In the genomic region with DNA sequence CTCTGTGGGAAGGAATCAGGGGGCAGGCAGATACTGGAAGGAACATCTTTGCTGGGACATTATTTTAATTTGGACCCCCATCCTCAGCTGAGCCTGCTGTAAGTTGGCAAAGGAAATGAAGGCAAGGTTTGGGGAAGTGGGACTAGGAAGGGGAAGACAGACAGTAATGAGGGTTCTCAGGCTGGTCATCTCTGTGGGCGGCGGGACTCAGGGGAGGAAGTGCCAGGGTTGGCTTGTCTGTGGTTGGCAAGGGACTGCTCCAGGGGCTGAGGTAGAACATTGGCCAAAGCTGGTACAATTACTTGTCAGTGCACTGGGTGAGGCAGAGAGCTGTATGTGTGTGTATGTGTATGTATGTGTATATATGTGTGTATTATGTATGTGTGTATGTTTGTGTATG, we compare ENCODE assay signal across 15 mouse cellular contexts.
A peak's percentile ranks its signal among the peaks of the same experiment; 100 is the strongest.
DNase-seq lines count a peak whose midpoint lies in the region; ATAC-seq and TF ChIP-seq lines count a peak whose summit lies in the region.
"Had no signal": no experiment of that assay in that cellular context is flagged by ENCODE, and none has a peak within 500 bp of the region (broad histone marks: within the 10 kb centered on the region; RNA-seq: fewer than 3 reads in every experiment).

No protein-coding gene starts in this region.

- ATAC-seq in common myeloid progenitor, adult 5-6 weeks (replicated peaks; ENCODE audit: low read depth, poor library complexity, severe bottlenecking): peak; percentile 95
- no peak for ATAC-seq in forebrain, embryonic 15.5 days (replicated peaks)
- ATAC-seq: forebrain, embryonic 14.5 days had no signal

- H3K36me3 ChIP-seq in kidney, adult 2 months (ENCODE audit: control insufficient read depth, insufficient read depth, low read length): no peaks in the 10 kb centered on the region
- H3K36me3 ChIP-seq in macrophage (ENCODE audit: inconsistent target): no peaks in the 10 kb centered on the region
- no peaks in the 10 kb centered on the region for H3K36me3 ChIP-seq in forebrain, embryonic 15.5 days
- H3K36me3 ChIP-seq: embryonic facial prominence, embryonic 10.5 days; hindbrain, embryonic 10.5 days; liver, embryonic 13.5 days; neural tube, embryonic 13.5 days had no signal

- H3K27ac ChIP-seq in kidney, adult 2 months (ENCODE audit: insufficient read depth, low read depth, low read length): no peak overlapping the region
- peak overlapping the region; percentile 17; the same call in 1 of the 2 replicates for H3K27ac ChIP-seq in macrophage
- H3K27ac ChIP-seq in forebrain, embryonic 15.5 days (replicated peaks): no peak overlapping the region
- H3K27ac ChIP-seq: embryonic facial prominence, embryonic 10.5 days; hindbrain, embryonic 10.5 days; left cerebral cortex, adult 2 months; liver, embryonic 13.5 days; neural tube, embryonic 13.5 days had no signal

- H3K4me3 ChIP-seq in kidney, adult 2 months (ENCODE audit: insufficient read depth, low read depth, low read length): no peak overlapping the region
- no peak overlapping the region for H3K4me3 ChIP-seq in macrophage (ENCODE audit: inconsistent target)
- no peak overlapping the region for H3K4me3 ChIP-seq in forebrain, embryonic 15.5 days
- H3K4me3 ChIP-seq: embryonic facial prominence, embryonic 10.5 days; hindbrain, embryonic 10.5 days; left cerebral cortex, adult 2 months; liver, embryonic 13.5 days; neural tube, embryonic 13.5 days had no signal

- DNase-seq in kidney, adult 2 months: peak; percentile 10
- DNase-seq in kidney, adult 18-20 months: no peak
- peak; percentile 37 for DNase-seq in A20 (ENCODE audit: low read depth, low spot score)
- DNase-seq in urinary bladder, postnatal 25 days (ENCODE audit: low spot score): no peak
- DNase-seq: cerebellum, adult 11 months; cerebellum, postnatal 25 days; liver, embryonic 13.5 days had no signal

- no peaks in the 10 kb centered on the region for H3K4me1 ChIP-seq in kidney, adult 2 months (ENCODE audit: control insufficient read depth, insufficient read depth, low read length)
- peaks cover 12% of the 10 kb centered on the region; the same call in 1 of the 2 replicates for H3K4me1 ChIP-seq in forebrain, embryonic 15.5 days
- H3K4me1 ChIP-seq: embryonic facial prominence, embryonic 10.5 days; liver, embryonic 13.5 days had no signal

- no peak for TF ChIP-seq POLR2A in kidney, adult 2 months (IDR thresholded peaks at IDR 0.05; ENCODE audit: low read depth, low read length)

- TF ChIP-seq CTCF in kidney, adult 2 months (conservative IDR thresholded peaks at IDR 0.05; ENCODE audit: insufficient read depth, insufficient read length, low read depth, low read length): no peak

- no peaks in the 10 kb centered on the region for H3K9me3 ChIP-seq in forebrain, embryonic 15.5 days
- H3K9me3 ChIP-seq: embryonic facial prominence, embryonic 10.5 days; hindbrain, embryonic 10.5 days; liver, embryonic 13.5 days; neural tube, embryonic 13.5 days had no signal

- H3K9ac ChIP-seq in forebrain, embryonic 15.5 days (replicated peaks): no peak overlapping the region
- H3K9ac ChIP-seq: liver, embryonic 13.5 days; neural tube, embryonic 13.5 days had no signal

- no peaks in the 10 kb centered on the region for H3K27me3 ChIP-seq in kidney, adult 2 months (replicated peaks; ENCODE audit: control insufficient read depth, insufficient read depth, low read length)
- no peaks in the 10 kb centered on the region for H3K27me3 ChIP-seq in forebrain, embryonic 15.5 days
- H3K27me3 ChIP-seq: neural tube, embryonic 13.5 days had no signal

- H3K4me2 ChIP-seq in forebrain, embryonic 15.5 days (replicated peaks): no peak overlapping the region
- H3K4me2 ChIP-seq: liver, embryonic 13.5 days; neural tube, embryonic 13.5 days had no signal

- no peaks in the 10 kb centered on the region for H3K79me2 ChIP-seq in macrophage (ENCODE audit: inconsistent target)

- WGBS in kidney, adult 2 months: 90% methylated on average over 2 of the region's 2 CpGs
- 3% methylated on average over 2 of the region's 2 CpGs for WGBS in macrophage (ENCODE audit: missing documents)
- whole genome bisulfite sequencing in forebrain, embryonic 15.5 days: 82% methylated on average over 2 of the region's 2 CpGs

Comparison
In these comparisons a context has a peak if more than half of its experiments do, and no peak if none do; other contexts are left out.
1. DNase-seq: peak in kidney, adult 2 months (single experiment) and A20 (single experiment); none in kidney, adult 18-20 months (single experiment) and urinary bladder, postnatal 25 days (single experiment).